Mouse (Mus musculus): ENCODE data around the gene Mmp14. TPM values are rescaled to one million over a fixed set of nuclear protein-coding genes. Genes with fewer than 3 reads are reported as not detected.

Mmp14 gene
- polyA plus RNA-seq, 1 experiment from 2014 or later: 76.1 TPM

GRCm38 (mm10) chr14:54398528-54398916, 32.9 kb upstream of the Mmp14 start:
- no peak overlapping the region for H3K27ac ChIP-seq
- 77% methylated on average over 7 of the region's 7 CpGs for WGBS
- no peaks in the 10 kb centered on the region for H3K27me3 ChIP-seq (ENCODE audit: insufficient read depth, poor library complexity, severe bottlenecking)
- H3K9me3 ChIP-seq: no peaks in the 10 kb centered on the region
- H3K36me3 ChIP-seq: no peaks in the 10 kb centered on the region
- no peak for DNase-seq (ENCODE audit: low spot score)
- H3K4me1 ChIP-seq (replicated peaks): peaks cover 2% of the 10 kb centered on the region; the same call in 1 of the 2 replicates
- no peak overlapping the region for H3K4me3 ChIP-seq

DNA sequence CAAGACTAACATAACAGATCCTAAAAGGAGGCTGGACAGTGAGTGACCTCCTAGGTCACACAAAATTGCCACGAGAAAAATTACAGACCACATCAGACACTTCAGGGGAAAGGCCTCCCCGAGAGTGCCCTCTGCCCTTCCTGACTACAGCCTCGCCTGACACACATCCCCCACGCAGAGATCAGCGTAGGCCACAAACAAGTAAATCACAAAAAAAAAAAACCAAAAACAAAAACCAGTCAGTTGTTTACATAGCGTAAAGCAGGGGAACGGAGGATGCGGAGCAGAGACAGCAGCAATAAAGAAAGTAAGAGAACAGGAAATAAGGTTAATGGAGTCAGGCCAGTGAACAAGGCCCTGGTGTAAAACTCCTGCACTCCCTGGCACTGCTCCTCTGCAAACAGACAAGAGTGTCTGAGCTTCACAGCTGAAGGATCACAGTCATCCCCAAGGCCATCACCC, 32.5 kb upstream of the Mmp14 start:
- H3K27me3 ChIP-seq (ENCODE audit: insufficient read depth, poor library complexity, severe bottlenecking): no peaks in the 10 kb centered on the region
- DNase-seq (ENCODE audit: low spot score): no peak
- no peak overlapping the region for H3K4me3 ChIP-seq
- H3K36me3 ChIP-seq: no peaks in the 10 kb centered on the region
- peaks cover 2% of the 10 kb centered on the region; the same call in 1 of the 2 replicates for H3K4me1 ChIP-seq (replicated peaks)
- no peak overlapping the region for H3K27ac ChIP-seq
- H3K9me3 ChIP-seq: no peaks in the 10 kb centered on the region
- 49% methylated on average over 8 of the region's 8 CpGs for WGBS

- no peaks in the 10 kb centered on the region for H3K27me3 ChIP-seq (ENCODE audit: insufficient read depth, poor library complexity, severe bottlenecking)
- 84% methylated on average over 3 of the region's 3 CpGs for WGBS
- no peaks in the 10 kb centered on the region for H3K9me3 ChIP-seq
- H3K27ac ChIP-seq: no peak overlapping the region
- no peak overlapping the region for H3K4me3 ChIP-seq
- no peaks in the 10 kb centered on the region for H3K36me3 ChIP-seq
- DNase-seq (ENCODE audit: low spot score): no peak
- H3K4me1 ChIP-seq (replicated peaks): peaks cover 2% of the 10 kb centered on the region; the same call in 1 of the 2 replicates
Observed at GRCm38 (mm10) chr14:54401723-54402122, 29.7 kb upstream of the Mmp14 start.

DNA sequence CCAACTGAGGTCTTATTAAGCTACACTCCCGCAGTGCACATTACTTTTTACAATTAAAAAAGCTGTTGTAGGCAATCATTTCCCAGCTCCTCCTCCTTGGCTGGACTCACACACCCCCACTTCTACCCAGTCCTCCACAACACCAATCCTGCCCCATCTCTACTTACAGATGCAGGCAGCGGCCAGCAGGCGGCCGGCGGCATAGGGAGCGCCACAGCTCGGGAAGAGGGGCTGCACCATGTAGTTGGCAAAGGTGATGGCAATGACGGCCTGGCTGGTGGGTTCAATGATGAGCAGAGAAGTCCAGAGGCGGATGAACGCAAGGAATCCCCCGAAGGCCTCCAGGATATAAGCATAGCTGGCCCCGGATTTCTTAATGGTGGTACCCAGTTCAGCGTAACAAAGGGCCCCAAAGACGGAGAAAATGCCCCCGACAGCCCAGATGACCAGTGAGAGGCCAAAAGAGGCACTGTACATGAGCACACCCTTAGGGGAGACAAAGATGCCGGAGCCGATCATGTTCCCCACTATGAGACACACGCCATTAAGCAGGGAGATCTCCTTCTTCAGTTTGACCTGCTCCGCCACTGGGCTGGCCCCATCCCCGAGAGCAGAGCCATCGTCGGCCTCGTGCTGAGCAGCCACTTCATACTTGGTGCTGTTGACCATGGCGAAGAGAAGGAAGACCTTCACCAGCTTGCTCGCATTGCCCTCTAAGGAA, 22.9 kb upstream of the Mmp14 start:
- 84% methylated on average over 25 of the region's 25 CpGs for WGBS
- DNase-seq (ENCODE audit: low spot score): no peak
- Histone ChIP-seq H3K4me3 (no peak overlapping the region), H3K9me3 (no peaks in the 10 kb centered on the region), H3K27ac (no peak overlapping the region; the same call in 1 of the 2 replicates), H3K4me1 (replicated peaks) (peaks cover 21% of the 10 kb centered on the region), H3K36me3 (no peaks in the 10 kb centered on the region), H3K27me3 (ENCODE audit: insufficient read depth, poor library complexity, severe bottlenecking) (peaks cover 12% of the 10 kb centered on the region)

DNA sequence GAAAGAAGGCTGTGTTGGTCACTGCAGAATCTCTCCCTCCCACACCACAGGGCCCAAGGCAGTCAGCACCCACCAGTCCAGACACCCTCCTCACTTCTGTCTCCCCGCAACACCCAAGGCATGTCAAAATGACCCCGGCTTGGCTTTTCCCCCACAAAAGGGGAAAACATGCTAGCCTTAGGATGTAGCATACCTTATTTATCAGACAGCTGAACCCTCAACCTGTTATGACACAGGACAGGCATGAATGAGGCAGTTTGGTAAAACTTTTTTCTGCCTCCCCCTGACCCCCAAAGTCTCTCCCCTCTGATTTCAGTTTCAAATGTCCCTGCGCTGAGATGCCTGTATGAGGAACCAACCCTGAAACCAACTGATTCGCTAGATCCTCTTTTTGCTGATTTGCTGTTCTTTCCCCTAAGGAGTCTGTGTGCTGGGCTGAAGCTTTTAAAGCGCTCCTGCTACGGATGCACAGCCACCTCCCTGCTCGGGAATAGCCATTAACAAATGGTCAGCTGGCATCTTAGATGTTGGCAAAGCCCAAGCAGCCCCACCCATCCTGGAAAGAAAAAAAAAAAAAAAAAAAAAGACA, 22.3 kb upstream of the Mmp14 start:
- WGBS: 79% methylated on average over 7 of the region's 7 CpGs

GRCm38 (mm10) chr14:54409980-54410810, 21.2 kb upstream of the Mmp14 start:
- peak overlapping the region; percentile 75 for H3K27ac ChIP-seq
- peaks cover 29% of the 10 kb centered on the region for H3K27me3 ChIP-seq (ENCODE audit: insufficient read depth, poor library complexity, severe bottlenecking)
- no peaks in the 10 kb centered on the region for H3K9me3 ChIP-seq
- H3K4me3 ChIP-seq: no peak overlapping the region
- no peaks in the 10 kb centered on the region for H3K36me3 ChIP-seq
- no peak for DNase-seq (ENCODE audit: low spot score)
- peaks cover 33% of the 10 kb centered on the region for H3K4me1 ChIP-seq (replicated peaks)
- 45% methylated on average over 17 of the region's 17 CpGs for WGBS

More for the DNA sequence above, 22.3 kb upstream of the Mmp14 start:
- Histone ChIP-seq H3K27me3 (ENCODE audit: insufficient read depth, poor library complexity, severe bottlenecking) (peaks cover 19% of the 10 kb centered on the region), H3K9me3 (no peaks in the 10 kb centered on the region), H3K4me3 (no peak overlapping the region), H3K27ac (no peak overlapping the region; the same call in 1 of the 2 replicates), H3K36me3 (no peaks in the 10 kb centered on the region), H3K4me1 (replicated peaks) (peaks cover 28% of the 10 kb centered on the region)
- DNase-seq (ENCODE audit: low spot score): no peak

DNA sequence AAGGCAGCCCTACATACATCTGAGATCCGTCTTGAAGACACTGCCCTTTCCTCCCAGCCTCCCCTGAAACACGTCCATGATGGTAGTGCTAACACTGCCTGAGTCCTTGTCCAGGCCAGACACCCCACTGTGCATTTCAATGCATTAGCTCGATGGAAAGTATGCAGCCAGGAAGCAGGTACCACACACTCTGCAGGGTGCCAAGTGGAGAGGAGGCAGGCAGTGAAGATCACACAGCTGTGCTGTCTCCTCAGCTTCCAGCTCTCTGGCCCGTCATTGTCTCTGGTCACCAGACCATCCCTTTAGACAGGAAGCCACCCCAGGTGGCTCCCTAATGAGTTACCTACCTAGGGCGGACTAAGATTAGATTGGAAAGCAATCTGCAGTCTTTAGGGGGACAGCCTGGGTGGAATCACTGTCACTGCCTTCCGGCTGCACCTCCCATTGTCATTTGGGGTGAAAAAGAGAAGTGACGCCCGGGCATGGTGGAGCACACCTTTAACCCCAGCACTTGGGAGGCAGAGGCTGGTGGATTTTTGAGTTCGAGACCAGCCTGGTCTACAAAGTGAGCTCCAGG, 19.3 kb upstream of the Mmp14 start:
- WGBS: 33% methylated on average over 9 of the region's 9 CpGs
- H3K27ac ChIP-seq: no peak overlapping the region
- peaks cover 47% of the 10 kb centered on the region for H3K4me1 ChIP-seq (replicated peaks)
- no peaks in the 10 kb centered on the region for H3K9me3 ChIP-seq
- no peak for DNase-seq (ENCODE audit: low spot score)
- H3K27me3 ChIP-seq (ENCODE audit: insufficient read depth, poor library complexity, severe bottlenecking): peaks cover 45% of the 10 kb centered on the region
- H3K4me3 ChIP-seq: no peak overlapping the region
- no peaks in the 10 kb centered on the region for H3K36me3 ChIP-seq

GRCm38 (mm10) chr14:54412629-54413170, 18.7 kb upstream of the Mmp14 start:
- peaks cover 51% of the 10 kb centered on the region for H3K27me3 ChIP-seq (ENCODE audit: insufficient read depth, poor library complexity, severe bottlenecking)
- no peak overlapping the region for H3K4me3 ChIP-seq
- WGBS: 26% methylated on average over 2 of the region's 2 CpGs
- peak; percentile 52 for DNase-seq (ENCODE audit: low spot score)
- H3K4me1 ChIP-seq (replicated peaks): peaks cover 53% of the 10 kb centered on the region
- H3K9me3 ChIP-seq: no peaks in the 10 kb centered on the region
- no peaks in the 10 kb centered on the region for H3K36me3 ChIP-seq
- H3K27ac ChIP-seq: 0 out of 2 replicates have a peak overlapping the region, but pooled peaks have one; percentile 16

DNA sequence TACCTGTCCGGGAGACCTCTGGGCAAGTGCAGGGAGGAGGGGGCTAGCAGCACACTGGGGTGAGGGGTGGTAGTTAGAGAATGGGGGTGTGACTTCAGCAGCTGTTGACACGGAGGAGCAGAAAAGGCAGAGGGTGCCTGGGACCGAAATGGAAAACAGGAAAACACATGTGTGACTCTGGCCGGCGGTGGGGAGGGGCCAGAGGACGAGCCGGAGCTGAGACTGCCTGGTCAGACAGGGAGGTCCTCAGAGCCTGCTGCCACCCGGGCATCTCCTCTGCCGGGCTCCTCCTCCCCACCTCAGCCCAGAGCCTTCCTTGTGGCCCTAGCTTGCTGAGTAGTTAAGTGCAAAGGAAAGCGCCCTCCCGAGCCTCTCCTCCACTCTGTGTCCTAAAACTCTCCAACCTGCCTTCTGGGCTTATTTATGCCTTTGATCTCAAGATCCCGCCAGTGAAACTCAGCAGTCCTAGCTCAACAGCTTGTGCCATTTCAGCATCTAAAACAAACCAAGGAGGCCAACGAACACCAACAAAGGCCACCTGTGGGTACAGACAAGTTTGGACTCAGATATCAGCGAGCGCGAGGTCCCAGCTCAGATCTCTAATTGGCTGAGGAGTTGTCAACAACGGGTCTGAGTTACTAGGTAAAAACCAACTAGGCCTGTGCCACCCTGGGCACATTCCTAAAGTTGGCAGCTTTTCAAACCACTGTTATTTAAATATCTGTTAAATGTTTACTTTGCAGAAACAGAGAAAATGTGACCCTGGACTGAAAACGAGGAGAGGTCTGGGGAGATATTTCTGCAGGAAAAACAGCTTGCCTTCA, 17.3 kb upstream of the Mmp14 start:
- H3K9me3 ChIP-seq: no peaks in the 10 kb centered on the region
- H3K4me3 ChIP-seq: peak overlapping the region; percentile 22
- peaks cover 55% of the 10 kb centered on the region for H3K27me3 ChIP-seq (ENCODE audit: insufficient read depth, poor library complexity, severe bottlenecking)
- no peaks in the 10 kb centered on the region for H3K36me3 ChIP-seq
- no peak for DNase-seq (ENCODE audit: low spot score)
- H3K27ac ChIP-seq: peak overlapping the region; percentile 46; the same call in 1 of the 2 replicates
- 6% methylated on average over 18 of the region's 18 CpGs for WGBS
- peaks cover 54% of the 10 kb centered on the region for H3K4me1 ChIP-seq (replicated peaks)

DNA sequence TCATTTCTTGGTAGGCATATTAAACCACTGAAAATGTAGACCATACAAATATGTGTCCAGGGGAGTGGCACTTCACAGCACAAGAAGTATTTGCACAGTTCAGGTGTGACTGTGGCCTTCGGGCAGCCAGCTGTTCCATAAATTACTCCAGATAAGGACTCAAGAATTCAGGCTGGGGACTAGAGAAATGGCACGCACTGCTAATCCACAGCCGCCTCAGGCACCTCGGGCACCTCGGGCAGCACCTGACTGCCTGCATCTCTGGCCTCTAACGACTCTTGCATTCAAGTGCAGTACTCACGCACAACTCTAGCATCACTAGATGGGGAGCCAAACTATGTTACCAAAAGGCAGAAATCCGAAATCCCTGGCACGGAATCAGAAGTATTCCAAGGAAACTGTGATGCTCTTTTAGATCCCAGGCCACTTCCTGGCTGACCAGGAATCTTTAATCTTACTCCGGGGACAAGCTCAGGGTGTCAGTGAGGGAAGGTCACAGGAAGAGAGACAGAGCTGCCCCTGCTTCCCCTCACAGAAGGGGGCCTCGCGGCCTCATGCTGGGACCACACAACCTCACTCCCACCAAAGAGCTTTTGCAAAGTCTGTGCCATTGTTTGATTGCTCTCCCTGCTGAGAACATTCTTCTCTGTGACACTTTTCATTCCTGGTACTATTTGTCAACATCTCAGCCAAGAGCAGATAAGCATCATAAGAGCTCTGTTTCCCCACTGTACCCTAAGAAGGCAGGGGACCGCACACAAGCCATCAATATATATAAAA, 16.0 kb upstream of the Mmp14 start:
- no peak overlapping the region for H3K27ac ChIP-seq
- H3K4me3 ChIP-seq: no peak overlapping the region
- no peak for DNase-seq (ENCODE audit: low spot score)
- peaks cover 45% of the 10 kb centered on the region for H3K4me1 ChIP-seq (replicated peaks)
- no peaks in the 10 kb centered on the region for H3K36me3 ChIP-seq
- H3K27me3 ChIP-seq (ENCODE audit: insufficient read depth, poor library complexity, severe bottlenecking): peaks cover 55% of the 10 kb centered on the region
- no peaks in the 10 kb centered on the region for H3K9me3 ChIP-seq
- 7% methylated on average over 13 of the region's 13 CpGs for WGBS

- DNase-seq (ENCODE audit: low spot score): no peak
- WGBS: 18% methylated on average over 5 of the region's 5 CpGs
Observed at GRCm38 (mm10) chr14:54416229-54416775, 15.1 kb upstream of the Mmp14 start.

More at GRCm38 (mm10) chr14:54416229-54416775, 15.1 kb upstream of the Mmp14 start:
- Histone ChIP-seq H3K9me3 (no peaks in the 10 kb centered on the region), H3K4me1 (replicated peaks) (peaks cover 39% of the 10 kb centered on the region), H3K27me3 (ENCODE audit: insufficient read depth, poor library complexity, severe bottlenecking) (peaks cover 55% of the 10 kb centered on the region), H3K27ac (no peak overlapping the region), H3K36me3 (no peaks in the 10 kb centered on the region), H3K4me3 (no peak overlapping the region)
